Mouse (Mus musculus) lung, embryonic 16.5 days (tissue): ENCODE data around the gene Mfsd11. TPM values are rescaled to one million over a fixed set of nuclear protein-coding genes. Genes with fewer than 3 reads are reported as not detected.

Experiments
- polyA plus RNA-seq: library from polyadenylated mRNA; unstranded; fragments of >200 nt; fragmentation: Nextera tagmentation; extraction: Ambion mirVana; gene quantifications from 2 replicates; pipeline ENCODE4 v1.2.1, GENCODE M21; 2015

Gene Mfsd11
- polyA plus RNA-seq, 1 experiment from 2014 or later = 36.6 TPM

Other genes starting within 250 kb of the Mfsd11 start
- 17.9 and 19.6 TPM in 2 replicates for gene Rhbdf2, start 225.4 kb upstream of the Mfsd11 start, polyA plus RNA-seq
- gene Prcd, start 198.9 kb upstream of the Mfsd11 start, polyA plus RNA-seq = 5.0 and 11.0 TPM in 2 replicates
- 13.3 TPM in 2 replicates for gene Cygb, start 198.1 kb upstream of the Mfsd11 start, polyA plus RNA-seq
- not detected in 2 replicates for gene St6galnac1, start 76.9 kb upstream of the Mfsd11 start, polyA plus RNA-seq
- gene Mxra7, start 24.4 kb upstream of the Mfsd11 start, polyA plus RNA-seq = 14.2 and 15.3 TPM in 2 replicates
- 53.5 and 59.9 TPM in 2 replicates for gene Mettl23, start 9.2 kb upstream of the Mfsd11 start, polyA plus RNA-seq
- gene Jmjd6, start 9.0 kb upstream of the Mfsd11 start, polyA plus RNA-seq = 59.5 and 60.8 TPM in 2 replicates
- gene Srsf2, start 654 bp downstream of the Mfsd11 start, polyA plus RNA-seq = 661 and 761 TPM in 2 replicates
- 0.18 and 0.19 TPM in 2 replicates for gene Mgat5b, start 66.4 kb downstream of the Mfsd11 start, polyA plus RNA-seq